Mouse (Mus musculus) skeletal muscle tissue, adult 2 months (tissue): ENCODE measurements at regions not wholly inside any gene's neighbourhood (a gene's known extent, or its start where the extent isn't known, plus 50 kb on each side); places are given as distances from the start of the nearest gene placed in this dataset.

Experiments
- DNase-seq: peaks from one replicate; pipeline ENCODE4 v3.0.0-alpha.2; 2012; ENCODE audit warnings: low read depth, low spot score

GRCm38 (mm10) chr12:25235071-25235470 lies 138.1 kb upstream of the Id2 start:
- no peak for DNase-seq

DNA sequence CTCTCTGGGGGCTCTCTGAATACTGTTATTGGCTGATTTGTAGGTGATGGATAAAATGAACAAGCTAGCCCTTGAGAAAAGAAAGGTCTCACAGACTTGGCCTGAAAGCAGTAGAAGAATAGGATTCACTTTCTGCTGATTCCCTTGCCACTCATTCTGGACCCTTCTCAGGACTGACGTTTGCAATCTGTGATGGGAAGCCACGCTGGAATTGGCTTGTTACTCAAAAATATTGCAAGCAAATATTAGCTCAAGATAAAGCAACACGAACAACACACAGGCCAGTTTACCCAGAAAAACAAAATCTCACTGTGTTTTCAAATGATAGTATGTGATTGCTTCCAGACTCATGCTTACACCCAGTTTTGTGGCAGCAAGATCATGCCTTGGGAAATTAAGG lies 137.7 kb upstream of the Id2 start:
- peak; percentile 43 for DNase-seq

GRCm38 (mm10) chr12:25233027-25233535 lies 136.1 kb upstream of the Id2 start:
- no peak for DNase-seq

- DNase-seq, result no peak
These were observed 135.6 kb upstream of the Id2 start for GRCm38 (mm10) chr12:25232358-25233026.

DNA sequence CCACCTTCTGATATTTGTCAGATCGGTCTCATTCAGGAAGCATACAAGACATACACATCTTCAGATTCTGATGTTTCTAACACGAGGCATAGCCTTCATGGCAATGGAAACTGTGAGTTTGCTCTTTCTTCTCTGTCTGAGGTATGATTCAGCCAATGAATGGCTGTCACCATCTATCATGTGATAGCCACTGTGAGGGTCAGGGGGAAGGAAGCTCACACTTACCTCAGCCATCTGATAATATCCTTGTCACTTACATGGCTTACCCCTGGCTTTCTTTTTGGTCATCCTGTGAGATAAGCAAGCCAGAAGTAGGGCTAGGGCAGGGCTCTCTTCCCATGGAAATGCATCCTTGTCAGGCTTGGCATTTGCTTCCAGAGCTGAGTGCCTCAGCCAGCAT lies 131.8 kb upstream of the Id2 start:
- no peak for DNase-seq

DNA sequence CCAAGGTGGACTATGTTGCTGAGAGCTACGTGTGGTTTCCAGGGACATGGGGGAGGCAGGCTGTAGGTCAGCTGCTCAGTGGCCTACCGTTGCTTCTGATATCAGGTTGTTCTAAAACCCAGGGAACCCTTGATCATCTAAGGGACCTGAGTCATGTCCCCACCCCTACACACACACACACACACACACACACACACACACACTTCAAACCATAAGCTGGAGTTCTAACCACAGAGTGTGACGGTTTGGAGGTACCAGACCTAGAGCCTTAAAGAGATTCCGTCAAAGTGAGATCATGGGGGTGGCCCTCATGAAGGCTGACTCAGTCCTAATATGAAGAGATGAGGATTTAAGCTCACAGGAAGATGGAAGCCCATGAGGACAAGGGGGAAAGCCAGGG lies 130.8 kb upstream of the Id2 start:
- no peak for DNase-seq

GRCm38 (mm10) chr12:25224644-25225043 lies 127.7 kb upstream of the Id2 start:
- no peak for DNase-seq

DNA sequence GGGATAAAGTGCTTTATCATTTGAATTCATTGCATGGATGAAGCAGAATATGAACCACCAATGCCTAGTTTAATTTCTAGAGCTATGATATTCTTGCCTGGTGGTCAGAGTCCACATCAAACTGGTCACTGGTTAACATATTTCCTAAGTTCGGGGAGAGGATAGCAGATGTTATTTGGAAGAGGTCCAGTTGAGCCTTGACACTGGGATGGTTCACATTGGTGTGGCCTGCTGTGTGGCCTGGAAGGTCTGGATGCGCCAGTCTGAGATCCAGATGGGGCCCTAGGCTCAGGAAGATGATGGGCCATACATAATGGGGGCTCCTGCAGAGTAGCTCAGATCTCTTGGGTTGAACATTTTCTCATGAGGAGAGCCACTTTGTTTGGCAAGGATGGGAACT lies 127.3 kb upstream of the Id2 start:
- no peak for DNase-seq

DNA sequence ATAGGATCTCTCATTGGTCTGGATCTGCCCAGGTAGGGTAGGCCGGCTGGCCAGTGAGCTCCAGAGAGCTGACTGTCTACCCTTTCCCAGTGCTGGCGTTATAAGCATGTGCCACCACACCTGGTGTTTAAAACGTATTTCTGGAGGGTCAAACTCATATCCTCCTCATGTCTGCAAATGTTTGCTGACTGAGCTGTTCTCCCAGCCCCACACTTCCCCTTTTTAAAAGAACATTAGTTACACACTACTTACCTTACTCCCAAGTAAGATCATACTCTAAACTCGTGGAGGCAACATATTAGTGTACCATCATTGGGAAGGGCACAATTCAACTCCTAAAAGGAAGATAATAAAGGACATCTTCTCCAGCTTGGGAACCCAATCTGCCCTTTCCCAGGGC lies 126.6 kb upstream of the Id2 start:
- DNase-seq, result no peak

GRCm38 (mm10) chr12:25220780-25221106 lies 123.8 kb upstream of the Id2 start:
- DNase-seq, result no peak

DNA sequence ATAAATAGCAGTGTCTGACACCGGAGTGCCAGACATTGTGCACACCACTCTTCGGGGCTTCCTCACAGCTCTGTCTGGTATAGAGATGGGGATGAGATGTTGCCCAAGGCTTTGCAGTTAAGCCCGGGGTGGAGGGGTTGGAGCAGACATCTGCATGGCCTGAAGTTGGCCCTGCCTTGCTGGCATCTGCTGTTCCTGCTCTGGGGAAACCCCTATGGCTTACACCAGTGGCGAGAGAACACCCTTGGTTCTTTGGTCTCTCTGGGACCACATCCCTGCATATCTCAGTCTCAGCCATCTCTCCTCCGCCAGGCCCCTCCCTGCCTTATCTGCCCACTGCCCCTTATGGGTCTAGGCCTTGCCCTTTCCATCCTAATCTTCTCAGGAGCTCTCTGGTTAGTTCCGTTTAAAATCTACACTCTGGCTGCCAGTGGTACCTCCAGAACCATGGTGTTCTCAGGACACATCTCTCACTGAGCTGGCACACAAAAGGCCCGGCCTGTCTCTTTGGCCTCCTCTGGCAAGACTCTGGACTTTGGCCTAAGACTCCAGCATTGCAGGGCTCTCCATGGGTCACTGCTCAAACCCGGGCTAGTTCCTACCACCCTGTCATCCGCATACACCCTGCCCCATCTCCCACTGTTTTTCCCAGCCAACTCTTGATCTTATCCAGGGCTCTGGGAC lies 123.3 kb upstream of the Id2 start:
- DNase-seq, result no peak

DNA sequence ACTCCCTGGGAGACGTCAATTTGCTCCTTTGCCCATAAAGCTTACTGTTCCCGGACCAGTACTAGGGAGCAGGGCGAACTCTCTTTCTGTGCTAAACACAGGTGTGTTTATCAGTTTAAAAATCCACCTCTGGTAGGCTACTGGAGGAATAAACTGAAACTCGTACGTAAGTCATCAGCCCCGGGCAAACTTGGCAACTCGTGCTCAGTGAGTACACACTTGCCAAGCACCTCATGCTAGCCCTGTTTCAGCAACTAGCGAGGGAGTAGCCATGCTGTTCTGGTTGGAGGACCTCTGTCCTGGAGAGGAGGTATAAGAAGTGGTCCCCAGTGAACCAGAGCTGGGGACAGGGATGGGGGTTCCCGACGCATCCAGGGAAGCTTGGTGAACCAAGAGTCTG lies 122.6 kb upstream of the Id2 start:
- DNase-seq, result no peak

GRCm38 (mm10) chr12:25216792-25217516 lies 120.0 kb upstream of the Id2 start:
- no peak for DNase-seq

GRCm38 (mm10) chr12:25215266-25215665 lies 118.3 kb upstream of the Id2 start:
- no peak for DNase-seq

DNA sequence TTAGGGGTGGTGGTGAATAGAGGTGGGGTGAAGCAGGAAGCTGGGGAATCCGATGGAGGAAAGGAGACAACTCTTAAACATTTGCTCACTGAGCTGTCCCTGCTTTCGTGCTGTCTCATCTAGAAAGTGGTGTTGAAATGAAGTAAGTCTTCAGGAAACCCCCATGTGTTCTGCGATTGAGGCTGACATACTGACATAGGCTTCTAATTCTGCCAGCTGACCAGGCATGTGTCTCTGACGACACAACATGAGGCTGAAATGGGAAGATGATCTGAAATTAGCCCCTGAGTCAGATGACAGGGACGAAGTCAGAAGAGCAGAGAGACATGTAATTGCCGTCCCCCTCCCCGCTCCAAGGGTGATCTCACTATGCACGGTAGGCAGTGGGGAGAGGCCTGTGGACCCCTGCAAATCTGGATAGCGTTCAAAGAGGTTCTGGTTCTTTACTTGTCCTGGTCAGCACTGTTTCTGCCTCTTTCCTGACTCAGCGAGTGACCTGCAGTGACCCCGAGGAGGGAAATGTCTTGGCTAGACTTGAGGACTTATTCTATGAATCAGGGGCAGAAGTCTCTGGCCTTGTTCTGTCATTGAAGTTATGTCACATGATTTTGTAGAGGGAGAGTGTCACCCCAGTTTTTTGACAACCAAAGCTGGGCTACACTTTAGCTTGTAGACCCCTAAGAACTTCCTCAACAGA lies 117.0 kb upstream of the Id2 start:
- DNase-seq, result no peak

- no peak for DNase-seq
These were observed 114.4 kb upstream of the Id2 start for GRCm38 (mm10) chr12:25211331-25211730.

GRCm38 (mm10) chr12:25210597-25210996 lies 113.7 kb upstream of the Id2 start:
- no peak for DNase-seq

DNA sequence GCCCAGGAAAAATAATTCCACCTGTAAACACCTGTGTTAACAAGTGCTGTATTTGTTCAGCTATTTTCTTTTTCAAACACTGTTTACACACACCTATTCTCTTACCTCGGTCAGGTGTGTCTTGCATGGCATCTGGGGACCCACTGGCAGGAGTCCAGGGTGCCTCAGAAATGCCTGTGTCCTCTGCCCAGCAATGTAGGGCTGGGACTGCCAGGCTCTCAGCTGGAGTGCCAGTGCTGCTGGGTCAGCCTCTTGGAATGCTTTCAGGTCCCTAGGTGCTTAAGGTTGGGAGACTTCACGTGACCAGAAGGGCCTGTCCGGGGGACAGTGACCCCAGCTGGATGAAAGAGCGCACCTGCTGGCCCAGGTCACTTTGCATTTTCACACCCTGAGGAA lies 112.4 kb upstream of the Id2 start:
- no peak for DNase-seq

DNA sequence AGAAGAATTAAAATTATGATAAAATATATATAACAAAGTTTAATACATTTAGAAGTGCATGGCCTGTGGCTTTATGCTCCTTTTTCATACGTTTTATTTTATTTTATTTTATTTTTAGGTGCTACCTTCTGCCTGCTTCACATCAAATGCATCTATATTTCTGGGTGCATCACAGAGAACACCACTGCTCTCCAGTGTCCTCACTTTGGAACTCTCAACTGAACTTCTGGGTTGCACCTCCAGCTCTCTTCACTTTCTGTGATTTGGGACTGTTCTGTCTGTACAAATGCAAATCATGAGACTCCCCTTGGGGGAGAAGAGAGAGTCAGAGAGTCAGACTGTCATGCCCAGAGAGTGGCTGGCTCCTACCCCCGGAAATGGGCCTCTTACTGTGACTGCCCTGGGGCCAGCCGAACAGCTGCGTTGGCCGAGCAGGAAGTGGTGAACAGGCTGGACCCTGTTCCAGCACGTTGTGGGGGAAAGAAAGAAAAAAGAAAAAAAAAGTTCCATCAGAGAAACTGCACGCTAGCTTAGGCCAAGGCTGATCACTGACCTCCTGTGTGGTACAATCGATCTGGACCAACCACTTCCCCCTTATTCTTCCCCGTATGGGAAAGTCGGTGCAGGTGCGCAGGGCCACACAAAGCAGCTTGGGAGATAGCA lies 111.9 kb upstream of the Id2 start:
- peak; percentile 29 for DNase-seq

- DNase-seq, result no peak
These were observed 106.6 kb upstream of the Id2 start for GRCm38 (mm10) chr12:25203371-25204067.

- DNase-seq, result no peak
These were observed 103.2 kb upstream of the Id2 start for GRCm38 (mm10) chr12:25200161-25200560.
